Mouse (Mus musculus): ENCODE results near the gene H2-T24. TPM values are rescaled to one million over a fixed set of nuclear protein-coding genes. Genes with fewer than 3 reads are reported as not detected.

The H2-T24 gene
- polyA plus RNA-seq, 1 experiment from 2014 or later = 1.1 TPM

DNA sequence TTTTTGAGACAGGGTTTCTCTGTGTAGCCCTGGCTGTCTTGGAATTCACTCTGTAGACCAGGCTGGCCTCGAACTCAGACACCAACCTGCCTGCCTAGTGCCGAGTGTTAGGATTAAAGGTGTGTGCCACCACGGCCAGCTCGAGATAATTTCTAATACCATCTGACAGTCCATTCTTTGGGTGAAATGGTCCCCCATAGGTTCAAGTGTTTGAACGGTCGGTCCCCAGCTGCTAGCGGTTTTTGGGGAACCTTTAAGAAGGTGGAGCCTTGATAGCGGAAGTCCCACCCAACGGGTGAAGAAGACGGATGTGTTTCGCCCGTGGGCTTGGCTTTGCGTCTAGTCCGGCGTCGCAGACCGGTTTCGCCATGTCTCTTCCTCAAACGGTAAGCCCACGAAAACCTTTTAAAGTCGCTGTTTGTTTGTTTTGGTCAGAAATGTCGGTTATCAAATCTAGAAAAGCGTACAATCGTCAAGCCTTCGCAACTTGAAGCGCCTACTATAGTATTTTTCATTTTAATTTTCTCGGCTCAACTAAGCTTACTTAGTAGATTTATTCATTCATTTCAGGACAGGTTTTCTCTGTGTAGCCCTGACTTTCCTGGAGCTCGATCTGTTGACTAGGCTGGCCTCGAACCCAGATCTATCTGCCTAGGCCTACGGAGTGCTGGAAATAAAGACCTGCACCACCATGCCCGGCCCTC is 26.0 kb downstream of the H2-T24 start:
- ATAC-seq (ENCODE audit: low FRiP score, low TSS enrichment) (peak; percentile 69), DNase-seq (ENCODE audit: low spot score) (peak; percentile 81)
- Histone ChIP-seq H3K27ac (replicated peaks) (peak overlapping the region; percentile 0; the same call in 1 of the 2 replicates), H3K9ac (ENCODE audit: low read length) (peak overlapping the region; percentile 38), H3K27me3 (ENCODE audit: control insufficient read depth, insufficient read depth, low read length) (no peaks in the 10 kb centered on the region), H3K36me3 (ENCODE audit: control insufficient read depth, insufficient read depth, low read length) (no peaks in the 10 kb centered on the region; the same call in 1 of the 2 replicates), H3K4me3 (ENCODE audit: low read depth, low read length) (peak overlapping the region; percentile 42), H3K9me3 (ENCODE audit: control insufficient read depth, low read length) (no peaks in the 10 kb centered on the region), H3K4me1 (replicated peaks; ENCODE audit: control insufficient read depth, insufficient read depth) (0 out of 2 replicates have a peak, but pooled peaks cover 2% of the 10 kb centered on the region), H3K4me2 (replicated peaks; ENCODE audit: low read depth) (peak overlapping the region; percentile 70)
- TF ChIP-seq EP300 (optimal IDR thresholded peaks at IDR 0.05) = no peak
- no peak for TF ChIP-seq CTCF (IDR thresholded peaks at IDR 0.05; ENCODE audit: low read depth)
- 4% methylated on average over 31 of the region's 31 CpGs for whole genome bisulfite sequencing

DNA sequence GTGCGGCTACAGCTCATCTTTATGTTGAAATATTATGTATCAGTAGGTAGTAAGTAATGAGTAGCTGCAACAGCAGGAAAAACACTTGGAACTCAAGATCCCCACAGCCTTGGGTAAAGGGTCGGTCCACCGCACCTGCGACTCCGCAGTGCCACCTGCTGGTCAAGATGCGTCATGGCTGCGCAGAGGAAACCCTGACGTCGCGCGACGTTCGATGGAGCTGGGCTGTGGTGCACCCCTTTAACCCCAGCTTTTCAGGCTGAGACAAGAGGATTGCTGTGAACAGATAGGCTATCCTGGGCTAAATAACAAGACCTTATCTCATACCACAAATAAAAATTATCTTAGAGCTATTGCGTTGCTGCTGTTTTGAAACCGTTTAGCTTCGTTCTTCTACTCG is 26.7 kb downstream of the H2-T24 start:
- TF ChIP-seq EP300 (optimal IDR thresholded peaks at IDR 0.05) = no peak
- TF ChIP-seq CTCF (IDR thresholded peaks at IDR 0.05; ENCODE audit: low read depth) = peak; percentile 99
- 5% methylated on average over 17 of the region's 17 CpGs for WGBS
- no peak overlapping the region for H3K4me3 ChIP-seq (ENCODE audit: low read depth, low read length)
- H3K36me3 ChIP-seq (ENCODE audit: control insufficient read depth, insufficient read depth, low read length) = no peaks in the 10 kb centered on the region; the same call in 1 of the 2 replicates
- peak; percentile 73 for ATAC-seq (ENCODE audit: low FRiP score, low TSS enrichment)
- no peaks in the 10 kb centered on the region for H3K9me3 ChIP-seq (ENCODE audit: control insufficient read depth, low read length)
- H3K27me3 ChIP-seq (ENCODE audit: control insufficient read depth, insufficient read depth, low read length) = no peaks in the 10 kb centered on the region
- 0 out of 2 replicates have a peak, but pooled peaks cover 2% of the 10 kb centered on the region for H3K4me1 ChIP-seq (replicated peaks; ENCODE audit: control insufficient read depth, insufficient read depth)
- no peak overlapping the region for H3K27ac ChIP-seq (replicated peaks)
- no peak overlapping the region for H3K4me2 ChIP-seq (replicated peaks; ENCODE audit: low read depth)
- peak; percentile 89 for DNase-seq (ENCODE audit: low spot score)
- no peak overlapping the region for H3K9ac ChIP-seq (ENCODE audit: low read length)

DNA sequence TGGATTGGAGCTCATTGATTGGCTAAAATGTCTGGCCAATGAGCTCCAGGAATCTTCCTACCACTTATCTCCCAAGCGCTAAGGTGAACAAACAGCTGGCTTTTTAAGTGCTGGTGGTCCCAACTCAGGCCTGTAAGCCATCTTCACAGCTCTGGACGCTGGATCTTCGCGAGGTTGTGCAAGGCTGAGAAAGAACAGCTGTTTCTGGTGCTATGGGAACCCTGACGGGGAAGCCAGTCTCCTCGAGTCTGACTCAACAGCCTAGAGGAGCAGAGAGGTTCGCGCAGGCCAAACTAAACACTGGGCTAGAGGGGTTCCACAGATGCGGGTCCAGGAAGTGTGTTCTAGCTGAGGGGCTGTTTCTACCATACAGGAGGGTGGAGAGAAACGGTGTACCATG is 28.6 kb downstream of the H2-T24 start:
- H3K9ac ChIP-seq (ENCODE audit: low read length) = no peak overlapping the region
- TF ChIP-seq CTCF (IDR thresholded peaks at IDR 0.05; ENCODE audit: low read depth) (no peak), EP300 (optimal IDR thresholded peaks at IDR 0.05) (no peak)
- DNase-seq (ENCODE audit: low spot score) (peak; percentile 38), ATAC-seq (ENCODE audit: low FRiP score, low TSS enrichment) (peak; percentile 18; the same call in 1 of the 2 replicates)
- H3K36me3 ChIP-seq (ENCODE audit: control insufficient read depth, insufficient read depth, low read length) = peaks cover 3% of the 10 kb centered on the region
- H3K27ac ChIP-seq (replicated peaks) = peak overlapping the region; percentile 56; the same call in 1 of the 2 replicates
- WGBS = 26% methylated on average over 10 of the region's 10 CpGs
- 0 out of 2 replicates have a peak, but pooled peaks cover 2% of the 10 kb centered on the region for H3K4me1 ChIP-seq (replicated peaks; ENCODE audit: control insufficient read depth, insufficient read depth)
- no peaks in the 10 kb centered on the region for H3K27me3 ChIP-seq (ENCODE audit: control insufficient read depth, insufficient read depth, low read length)
- H3K4me2 ChIP-seq (replicated peaks; ENCODE audit: low read depth) = no peak overlapping the region
- H3K9me3 ChIP-seq (ENCODE audit: control insufficient read depth, low read length) = no peaks in the 10 kb centered on the region
- no peak overlapping the region for H3K4me3 ChIP-seq (ENCODE audit: low read depth, low read length)

DNA sequence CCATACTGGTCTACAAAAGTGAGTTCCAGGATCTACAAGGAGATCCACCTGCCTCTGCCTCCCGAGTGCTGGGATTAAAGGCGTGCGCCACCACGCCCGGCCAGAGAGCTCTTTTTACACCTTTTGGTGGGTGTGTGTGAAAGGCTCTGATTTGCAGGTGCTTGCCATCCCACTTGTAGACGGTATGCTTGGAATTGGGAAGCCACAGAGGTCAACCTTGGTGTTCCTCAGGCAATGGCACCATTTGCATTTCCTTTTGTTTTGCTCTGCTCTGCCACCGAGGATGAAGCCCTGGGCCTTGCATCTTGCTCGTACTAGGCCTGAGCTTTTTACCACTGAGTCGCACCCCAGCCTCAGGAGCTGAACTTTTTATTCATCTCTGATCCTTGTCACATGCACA is 38.6 kb downstream of the H2-T24 start:
- H3K4me2 ChIP-seq (replicated peaks; ENCODE audit: low read depth) = no peak overlapping the region

DNA sequence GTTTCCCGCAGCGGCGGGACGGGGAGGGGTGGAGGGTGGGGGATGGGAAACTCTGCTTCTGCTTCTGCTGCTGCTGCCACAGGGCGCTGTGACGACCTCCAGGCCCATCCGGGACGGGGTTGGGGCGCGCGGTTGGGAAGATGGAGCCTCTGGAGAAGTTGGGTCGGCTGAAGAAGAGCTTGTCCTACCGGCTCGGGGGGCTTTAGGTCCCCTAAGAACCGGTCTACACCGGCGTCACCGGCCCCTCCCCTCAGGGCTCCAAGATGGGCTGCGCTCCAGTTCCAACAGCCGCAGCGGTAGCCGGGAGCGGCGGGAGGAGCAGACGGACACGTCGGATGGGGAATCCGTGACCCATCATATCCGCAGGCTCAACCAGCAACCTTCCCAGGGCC is 40.0 kb downstream of the H2-T24 start:
- Histone ChIP-seq H3K4me3 (ENCODE audit: low read depth, low read length) (peak overlapping the region; percentile 86), H3K4me2 (replicated peaks; ENCODE audit: low read depth) (peak overlapping the region; percentile 82), H3K4me1 (replicated peaks; ENCODE audit: control insufficient read depth, insufficient read depth) (peaks cover 3% of the 10 kb centered on the region; the same call in 1 of the 2 replicates), H3K36me3 (ENCODE audit: control insufficient read depth, insufficient read depth, low read length) (peaks cover 16% of the 10 kb centered on the region), H3K9me3 (ENCODE audit: control insufficient read depth, low read length) (no peaks in the 10 kb centered on the region), H3K9ac (ENCODE audit: low read length) (peak overlapping the region; percentile 81), H3K27me3 (ENCODE audit: control insufficient read depth, insufficient read depth, low read length) (no peaks in the 10 kb centered on the region), H3K27ac (replicated peaks) (peak overlapping the region; percentile 96)
- TF ChIP-seq CTCF (IDR thresholded peaks at IDR 0.05; ENCODE audit: low read depth) (no peak), EP300 (optimal IDR thresholded peaks at IDR 0.05) (no peak)
- WGBS = 0% methylated on average over 26 of the region's 29 CpGs
- ATAC-seq (ENCODE audit: low FRiP score, low TSS enrichment) (peak; percentile 16; the same call in 1 of the 2 replicates), DNase-seq (ENCODE audit: low spot score) (peak; percentile 64)

More for the DNA sequence above, 38.6 kb downstream of the H2-T24 start:
- Histone ChIP-seq H3K36me3 (ENCODE audit: control insufficient read depth, insufficient read depth, low read length) (peaks cover 16% of the 10 kb centered on the region), H3K4me3 (ENCODE audit: low read depth, low read length) (no peak overlapping the region), H3K27ac (replicated peaks) (no peak overlapping the region), H3K27me3 (ENCODE audit: control insufficient read depth, insufficient read depth, low read length) (no peaks in the 10 kb centered on the region), H3K9ac (ENCODE audit: low read length) (no peak overlapping the region), H3K9me3 (ENCODE audit: control insufficient read depth, low read length) (no peaks in the 10 kb centered on the region), H3K4me1 (replicated peaks; ENCODE audit: control insufficient read depth, insufficient read depth) (peaks cover 3% of the 10 kb centered on the region; the same call in 1 of the 2 replicates)
- ATAC-seq (ENCODE audit: low FRiP score, low TSS enrichment) (no peak), DNase-seq (ENCODE audit: low spot score) (no peak)
- WGBS = 88% methylated on average over 9 of the region's 9 CpGs
- TF ChIP-seq CTCF (IDR thresholded peaks at IDR 0.05; ENCODE audit: low read depth) (no peak), EP300 (optimal IDR thresholded peaks at IDR 0.05) (no peak)

Measured in stomach, postnatal 0 days (tissue).